Mouse (Mus musculus) ovary, adult 18-20 months (tissue): Measurements from ENCODE around the gene Nr1i3.
"Not testable (repeated sequence)": the region's sequence is repeated elsewhere in the genome, so short reads cannot be mapped to it uniquely, and the experiment has no call there.

Experiments used
- DNase-seq: peaks from one replicate; pipeline ENCODE4 v3.0.0; 2022; ENCODE audit warnings: low spot score, mixed read lengths

Nr1i3 gene

DNA sequence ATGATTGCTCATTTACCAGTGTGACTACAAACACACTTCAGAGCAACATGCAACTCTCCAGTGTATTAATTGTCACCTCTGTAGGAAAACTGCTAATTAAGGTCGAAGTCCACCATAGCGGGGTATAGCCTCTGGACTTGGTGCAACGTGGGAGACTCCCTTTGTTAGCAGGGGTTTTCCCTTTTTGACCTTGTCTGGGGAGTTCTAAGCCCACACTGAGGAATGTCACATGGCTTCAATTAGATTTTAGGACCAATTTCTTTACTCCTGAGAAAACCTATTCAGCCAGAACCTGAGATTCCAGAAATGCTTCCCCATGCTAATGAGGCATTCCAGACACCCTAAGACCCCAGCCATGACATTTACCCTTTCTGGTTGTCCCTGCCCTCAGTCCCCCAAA lies 16.4 kb downstream of the Nr1i3 start:
- DNase-seq = no peak

DNA sequence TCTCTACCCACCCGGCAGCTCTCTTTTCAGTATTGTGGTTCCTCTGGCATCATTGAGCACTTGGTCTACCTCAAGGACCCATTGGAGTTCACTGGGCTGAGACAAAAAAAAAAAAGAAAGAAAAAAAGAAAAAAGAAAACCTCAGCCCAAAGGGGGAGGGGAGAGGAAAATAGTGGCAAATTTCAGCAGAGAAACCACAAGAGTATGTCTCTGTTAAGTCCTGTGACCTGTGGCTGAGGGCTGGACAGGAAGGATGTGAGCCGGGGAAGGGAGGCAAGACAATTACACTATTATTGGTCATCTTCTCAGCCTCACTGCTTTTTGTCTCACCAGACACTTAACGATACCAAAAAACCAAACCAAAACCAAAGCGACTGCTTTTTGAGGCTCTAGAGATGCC lies 18.1 kb downstream of the Nr1i3 start:
- DNase-seq = no peak

DNA sequence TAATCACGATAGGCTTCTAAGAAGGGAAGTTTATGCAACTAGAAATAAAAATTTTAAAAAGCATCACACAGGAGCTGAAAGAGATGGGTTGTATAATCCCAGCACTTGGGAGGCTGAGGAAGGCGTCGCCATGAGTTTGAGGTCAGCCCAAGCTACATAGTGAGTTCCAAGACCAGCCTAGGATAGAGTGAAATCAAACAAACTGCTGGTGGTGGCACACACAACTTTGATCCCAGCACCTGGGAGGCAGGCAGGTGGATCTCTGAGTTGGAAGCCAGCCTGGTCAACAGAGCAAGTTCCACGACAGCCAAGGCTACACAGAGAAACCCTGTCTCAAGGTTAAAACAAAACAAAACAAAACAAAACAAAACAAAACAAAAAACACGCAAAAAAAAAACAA lies 18.6 kb downstream of the Nr1i3 start:
- DNase-seq = no peak

DNA sequence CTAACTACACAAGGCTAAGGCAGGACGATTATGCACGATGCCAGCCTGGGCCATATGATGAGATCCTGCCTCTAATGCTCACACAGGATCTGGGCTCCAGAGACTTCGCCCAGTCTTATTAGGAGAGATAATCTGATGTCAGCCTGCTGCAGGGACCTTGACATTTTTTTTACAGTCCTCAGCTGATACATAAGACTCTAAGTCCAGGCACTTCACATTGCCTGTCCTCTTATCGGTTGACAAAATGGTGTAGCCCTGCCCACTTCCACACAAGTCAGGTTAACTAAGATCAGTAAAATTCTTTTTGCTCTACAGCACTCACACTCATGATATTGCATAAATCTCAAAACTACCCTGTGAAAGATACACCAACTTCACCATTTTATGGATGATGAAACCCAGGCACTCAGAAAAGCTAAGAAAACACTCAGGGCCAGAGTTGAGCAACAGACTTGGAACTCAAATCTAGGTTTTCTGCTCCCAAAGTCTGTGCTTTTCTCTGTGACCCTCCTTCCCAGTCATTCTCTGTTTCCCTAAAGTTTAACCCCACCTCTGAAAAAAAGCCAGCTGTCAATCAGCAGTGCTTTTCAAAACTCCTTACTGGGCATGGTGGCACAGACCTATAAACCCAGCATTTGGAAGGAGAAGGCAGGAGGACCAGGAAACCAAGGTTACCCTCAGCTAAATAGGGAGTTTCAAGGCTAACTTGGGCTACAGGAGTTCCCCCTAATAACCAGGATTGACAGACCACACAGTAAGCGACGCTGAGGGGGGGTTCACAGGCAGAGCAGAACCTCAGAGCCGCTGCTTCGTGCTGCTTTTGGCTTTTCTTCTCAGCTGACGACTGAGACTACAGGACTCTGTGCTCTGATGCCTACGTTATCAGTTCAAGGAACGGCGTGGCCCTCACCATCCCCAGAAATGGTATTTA lies 19.3 kb downstream of the Nr1i3 start:
- no peak for DNase-seq

DNA sequence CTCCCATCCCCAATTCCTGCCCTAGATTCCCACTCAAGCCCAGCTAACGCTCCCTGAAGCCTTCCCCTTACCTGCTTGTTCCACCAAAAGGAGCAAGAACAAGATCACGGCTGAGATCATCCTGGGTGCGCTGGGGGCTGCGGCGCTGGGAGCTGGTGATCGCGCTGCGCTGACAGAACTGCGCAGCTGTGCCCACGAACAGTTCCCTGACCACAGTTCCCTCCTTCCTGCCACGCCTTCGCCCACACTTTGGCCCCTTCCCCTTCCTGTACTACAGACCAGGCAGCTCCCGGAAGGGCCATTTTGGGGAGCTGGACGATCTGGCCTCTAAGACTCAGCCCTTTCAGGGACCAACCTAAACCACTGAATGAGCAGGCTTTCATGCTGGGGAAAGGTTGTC lies 20.4 kb downstream of the Nr1i3 start, which contains the start of gene Fcer1g:
Fcer1g (minus strand) TSS at position 240 of the 400 bp plus-strand sequence.
- DNase-seq = no peak

DNA sequence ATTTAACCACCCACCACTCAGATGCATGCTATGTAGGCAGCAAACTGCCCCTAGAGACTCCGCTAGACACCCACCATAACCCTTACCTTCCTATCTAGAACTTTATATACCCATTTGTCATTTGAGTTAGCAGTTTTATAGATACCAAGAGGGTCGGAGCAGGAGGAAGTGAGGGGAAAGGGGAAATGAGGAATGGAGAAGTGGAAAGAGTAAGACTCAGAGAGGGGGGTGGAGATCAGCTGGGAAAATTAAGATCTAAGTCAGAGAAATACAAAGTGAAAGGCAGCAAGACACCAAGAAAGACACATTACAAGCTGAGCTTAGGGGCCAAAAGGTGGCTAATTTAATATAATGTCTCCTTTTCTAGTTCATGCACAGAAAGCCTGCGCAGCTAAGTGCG lies 20.8 kb downstream of the Nr1i3 start:
- no peak for DNase-seq

DNA sequence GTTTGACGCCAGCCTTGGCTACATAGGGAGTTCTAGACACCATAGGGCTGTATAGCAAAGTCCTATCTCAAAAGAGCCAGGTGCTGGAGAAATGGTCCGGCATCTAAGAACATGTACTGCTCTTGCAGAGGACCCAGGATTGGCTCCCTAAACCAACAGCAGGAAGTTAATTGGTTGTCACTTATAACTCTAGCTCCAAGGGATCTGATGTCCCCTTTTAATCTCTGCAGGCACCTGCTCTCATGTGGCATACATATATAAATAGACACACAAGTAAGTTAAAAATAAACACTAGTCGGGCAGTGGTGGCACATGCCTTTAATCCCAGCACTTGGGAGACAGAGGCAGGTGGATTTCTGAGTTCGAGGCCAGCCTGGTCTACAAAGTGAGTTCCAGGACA lies 22.0 kb downstream of the Nr1i3 start:
- DNase-seq = no peak

DNA sequence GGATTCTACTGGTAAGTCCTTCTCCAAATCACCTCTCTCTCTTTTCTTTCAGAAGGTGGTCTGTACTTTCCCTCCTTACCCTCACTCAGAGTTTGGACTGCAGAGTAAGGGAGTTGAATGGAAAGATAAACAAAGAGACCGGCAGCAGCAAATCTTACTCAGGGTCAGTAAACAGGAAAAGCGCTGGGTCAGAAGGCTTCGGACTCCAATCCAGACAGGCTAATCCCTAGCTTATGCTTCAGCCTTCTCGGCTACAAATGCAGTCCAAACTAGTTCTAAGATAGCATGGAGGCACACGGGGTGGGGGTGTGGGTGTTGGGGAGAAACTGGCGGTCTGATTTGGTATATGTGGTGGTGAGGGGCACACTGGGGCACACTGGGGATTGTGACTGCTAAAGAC lies 23.7 kb downstream of the Nr1i3 start:
- DNase-seq = no peak

DNA sequence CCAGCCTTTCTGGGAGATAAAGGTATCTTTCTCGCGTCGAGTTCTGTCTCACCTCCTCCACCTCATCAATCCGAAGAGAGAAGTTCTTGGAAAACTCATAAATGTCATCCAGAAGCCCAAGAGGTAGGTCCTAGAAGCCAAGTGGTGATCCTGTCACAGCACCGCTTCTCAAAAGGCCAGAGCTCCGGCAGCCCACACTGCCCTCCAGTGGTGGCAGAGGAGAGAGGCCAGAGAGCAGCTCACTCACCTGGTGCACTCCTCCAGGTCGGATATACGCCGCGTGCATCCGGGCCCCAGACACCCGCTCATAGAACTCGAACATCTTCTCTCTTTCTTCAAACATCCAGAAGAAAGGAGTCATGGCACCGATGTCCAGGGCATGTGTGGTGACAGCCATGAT lies 24.7 kb downstream of the Nr1i3 start:
- DNase-seq = no peak

DNA sequence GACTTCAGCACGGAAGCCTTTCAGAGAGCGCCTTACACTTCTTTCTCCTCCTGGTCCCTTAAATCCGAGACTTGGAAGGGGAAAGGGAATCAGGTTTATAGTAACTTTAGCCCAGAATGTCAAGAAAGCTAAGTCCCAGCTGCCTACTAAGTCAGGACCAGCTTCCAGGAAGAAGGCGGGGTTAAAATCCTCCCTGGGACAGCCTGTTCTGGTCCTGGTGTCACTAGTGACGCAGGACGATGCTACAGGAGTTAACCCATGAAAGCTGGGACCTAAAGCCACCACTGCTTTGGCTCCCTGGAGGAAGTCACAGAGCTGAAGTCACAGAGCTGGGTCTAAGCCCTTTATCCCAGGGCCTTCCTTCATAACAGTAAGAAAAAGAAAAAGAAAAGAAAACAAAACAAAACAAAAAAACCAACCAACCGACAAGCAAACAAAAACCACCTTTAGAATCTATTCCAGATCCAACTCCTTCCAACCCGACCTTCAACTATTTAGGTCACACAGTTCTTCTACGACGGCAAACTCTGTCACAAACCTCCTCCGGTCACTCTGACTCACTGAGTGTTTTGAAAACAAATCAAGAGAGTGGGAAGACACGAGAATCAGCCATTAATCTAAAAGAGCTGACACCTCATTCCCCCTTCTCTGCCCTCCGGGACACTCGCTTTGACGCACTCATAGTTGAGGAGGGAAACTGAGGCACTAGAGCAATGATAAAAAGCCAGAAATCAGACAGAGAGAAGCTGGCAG lies 26.4 kb downstream of the Nr1i3 start:
- no peak for DNase-seq

DNA sequence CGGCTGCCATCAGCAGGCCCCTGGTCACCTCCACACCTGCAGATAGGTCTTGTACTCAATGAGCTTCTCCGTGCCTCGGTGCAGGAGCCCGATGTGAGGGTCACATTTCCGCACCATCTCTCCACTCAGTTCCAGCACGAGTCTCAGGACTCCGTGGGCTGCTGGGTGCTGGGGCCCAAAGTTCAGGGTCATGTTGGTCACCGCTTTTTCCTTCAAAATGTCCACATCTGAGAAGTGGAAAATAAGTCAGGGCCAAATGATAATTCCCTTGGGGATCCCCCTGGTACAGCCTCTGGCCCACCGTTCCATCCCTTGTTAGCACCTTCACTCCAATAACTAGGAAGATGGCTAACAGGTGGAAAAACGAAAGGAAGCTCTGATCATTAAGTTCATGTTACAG lies 27.1 kb downstream of the Nr1i3 start:
- no peak for DNase-seq

DNA sequence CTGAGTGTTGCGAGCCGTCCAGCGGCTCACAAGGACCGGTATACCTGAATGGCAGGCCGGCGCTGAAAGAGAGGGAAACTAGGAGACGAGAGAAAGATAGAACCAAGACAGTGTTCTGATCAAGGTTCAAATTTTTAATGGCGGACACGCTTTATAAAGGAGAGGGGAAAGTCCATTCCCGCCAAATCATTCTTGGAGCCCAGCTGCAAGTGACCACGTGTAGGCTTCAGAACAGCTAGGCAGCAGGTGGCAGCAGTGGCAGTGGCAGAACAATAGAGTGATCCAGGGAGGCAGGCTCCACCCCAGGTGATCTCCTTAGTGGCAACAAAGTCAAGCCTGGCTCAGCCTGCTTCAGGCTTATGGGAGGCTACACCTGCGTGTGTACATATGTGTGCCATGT lies 28.2 kb downstream of the Nr1i3 start:
- DNase-seq = not testable (repeated sequence)

DNA sequence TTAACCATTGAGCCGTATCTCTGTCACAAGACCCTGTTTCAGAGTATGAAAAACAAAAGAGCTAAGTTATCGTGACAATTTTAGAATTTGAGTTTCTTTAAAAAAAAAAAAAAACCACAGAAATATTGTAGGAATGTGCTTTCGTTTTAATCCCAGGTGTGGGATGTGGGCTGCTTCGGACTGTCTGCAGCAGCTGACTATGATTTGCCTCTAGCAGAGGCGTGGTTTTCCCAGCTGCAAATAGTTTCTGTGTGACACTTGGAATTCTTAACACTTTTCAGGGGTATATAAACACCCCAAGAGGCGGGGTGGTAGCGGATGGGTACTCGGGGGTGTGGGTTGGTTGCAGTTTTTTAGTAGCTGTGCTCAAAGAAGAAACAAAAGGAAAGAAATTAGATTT lies 31.6 kb downstream of the Nr1i3 start:
- no peak for DNase-seq

DNA sequence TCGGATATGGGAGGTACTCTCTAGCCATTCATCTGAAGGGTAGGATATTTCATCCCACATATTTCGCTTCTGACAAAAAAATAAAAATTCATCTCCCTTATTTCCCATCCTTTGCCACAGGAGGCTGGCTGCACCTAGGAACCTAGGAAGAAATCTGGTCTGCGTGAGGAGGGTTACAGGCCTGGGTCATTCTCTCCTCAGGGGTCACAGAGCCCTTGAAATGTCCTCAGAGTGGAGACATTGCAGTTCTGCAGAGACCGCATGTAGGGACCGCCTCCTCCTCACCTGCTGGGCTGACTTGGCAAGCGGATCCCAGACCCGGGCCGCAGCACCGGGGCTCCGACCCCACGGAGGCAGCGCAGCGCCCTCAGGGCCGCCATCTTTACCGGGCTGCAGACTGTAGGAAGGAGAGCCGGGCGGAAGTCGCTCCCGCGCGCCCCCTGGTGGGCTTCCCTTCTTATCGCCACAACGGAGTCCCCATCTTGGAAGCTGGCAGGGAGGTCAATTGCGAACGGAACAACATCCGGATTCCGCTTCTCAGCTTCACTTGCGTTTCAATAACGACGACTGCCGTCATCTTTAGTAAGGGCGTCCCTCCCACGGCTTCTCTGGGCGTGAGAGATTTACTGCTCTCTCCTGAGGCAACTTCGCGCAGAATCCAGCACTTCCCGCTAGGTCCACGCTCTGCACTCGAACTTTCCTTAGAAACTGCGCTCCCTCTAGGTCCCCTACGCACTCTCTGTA lies 33.1 kb downstream of the Nr1i3 start:
- peak; percentile 96 for DNase-seq

DNA sequence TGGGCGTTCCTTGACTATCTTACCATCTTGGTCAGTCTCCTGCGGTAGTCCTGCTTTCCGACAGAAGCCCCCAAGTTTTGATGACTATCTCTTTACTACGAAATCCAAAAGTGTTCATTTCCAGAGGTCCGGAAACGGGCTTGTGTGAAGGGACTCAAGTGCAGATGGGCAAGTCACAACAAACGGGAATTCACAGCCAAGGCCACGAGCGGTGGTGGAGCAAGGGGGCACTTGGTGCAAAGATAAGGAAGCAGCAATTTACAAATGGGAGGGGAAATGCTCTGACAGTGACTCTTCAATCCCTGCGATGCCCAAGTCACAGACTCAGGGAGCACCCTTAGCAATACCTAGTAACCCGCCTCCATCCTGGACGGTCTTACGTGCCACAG lies 33.7 kb downstream of the Nr1i3 start:
- DNase-seq = no peak

DNA sequence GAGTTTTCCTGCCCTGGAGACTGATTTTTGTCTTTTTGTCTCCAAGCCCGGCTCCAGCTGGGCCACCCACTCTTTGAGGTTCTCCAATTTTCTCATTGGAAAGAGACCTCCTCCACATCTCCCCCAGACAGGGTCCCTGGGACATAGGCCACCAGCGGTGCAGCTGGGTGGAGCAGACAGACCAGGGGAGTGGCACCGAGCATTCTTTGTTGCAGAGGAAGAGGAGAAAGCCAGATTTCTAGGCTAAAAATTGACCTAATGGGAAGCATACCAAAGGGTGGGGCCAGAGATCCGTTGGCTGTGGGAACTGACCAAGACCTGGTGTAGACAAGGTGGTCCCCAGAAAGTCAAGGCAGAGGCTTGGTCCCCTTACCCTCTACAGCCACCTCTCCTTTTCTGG lies 34.1 kb downstream of the Nr1i3 start:
- no peak for DNase-seq

DNA sequence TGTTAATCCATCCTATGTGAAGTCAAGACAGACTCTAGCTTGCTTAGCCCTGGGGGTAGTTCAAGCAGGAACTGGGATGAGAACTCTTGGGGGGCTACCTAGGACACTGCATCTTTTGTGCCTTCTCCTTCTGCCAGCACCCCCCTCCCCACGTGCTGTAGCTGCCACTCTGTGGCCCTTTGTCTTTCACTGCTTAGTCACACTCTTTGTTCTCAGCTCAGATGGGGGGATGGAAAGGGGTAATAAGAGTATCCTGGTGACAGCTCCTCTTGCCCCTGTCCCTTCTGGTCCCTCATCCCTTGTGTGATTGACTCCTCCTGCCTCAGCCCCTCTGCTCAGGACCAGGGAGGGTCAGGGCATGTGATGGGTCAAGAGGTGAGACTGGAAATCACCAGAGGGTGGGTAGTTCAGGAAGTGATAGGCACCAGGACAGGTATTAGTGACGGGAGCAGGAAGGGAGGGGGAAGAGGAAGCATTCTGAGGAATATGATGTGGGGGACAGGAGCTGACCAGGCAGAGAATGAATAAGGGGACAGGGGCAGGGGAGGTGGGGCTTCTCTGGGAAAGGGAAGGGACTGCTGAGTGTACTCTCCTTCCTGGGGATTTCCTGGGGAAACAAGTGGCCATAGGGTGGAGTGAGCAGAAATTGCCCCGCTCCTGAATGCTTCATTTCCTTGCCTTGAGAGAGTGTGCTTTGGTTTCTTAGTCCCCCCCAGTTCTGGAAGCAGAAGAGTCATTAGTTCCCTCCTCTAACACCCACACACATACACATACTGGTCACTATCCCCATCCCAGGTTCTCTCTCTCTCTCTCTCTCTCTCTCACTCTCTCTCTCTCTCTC lies 34.8 kb downstream of the Nr1i3 start:
- DNase-seq = no peak

DNA sequence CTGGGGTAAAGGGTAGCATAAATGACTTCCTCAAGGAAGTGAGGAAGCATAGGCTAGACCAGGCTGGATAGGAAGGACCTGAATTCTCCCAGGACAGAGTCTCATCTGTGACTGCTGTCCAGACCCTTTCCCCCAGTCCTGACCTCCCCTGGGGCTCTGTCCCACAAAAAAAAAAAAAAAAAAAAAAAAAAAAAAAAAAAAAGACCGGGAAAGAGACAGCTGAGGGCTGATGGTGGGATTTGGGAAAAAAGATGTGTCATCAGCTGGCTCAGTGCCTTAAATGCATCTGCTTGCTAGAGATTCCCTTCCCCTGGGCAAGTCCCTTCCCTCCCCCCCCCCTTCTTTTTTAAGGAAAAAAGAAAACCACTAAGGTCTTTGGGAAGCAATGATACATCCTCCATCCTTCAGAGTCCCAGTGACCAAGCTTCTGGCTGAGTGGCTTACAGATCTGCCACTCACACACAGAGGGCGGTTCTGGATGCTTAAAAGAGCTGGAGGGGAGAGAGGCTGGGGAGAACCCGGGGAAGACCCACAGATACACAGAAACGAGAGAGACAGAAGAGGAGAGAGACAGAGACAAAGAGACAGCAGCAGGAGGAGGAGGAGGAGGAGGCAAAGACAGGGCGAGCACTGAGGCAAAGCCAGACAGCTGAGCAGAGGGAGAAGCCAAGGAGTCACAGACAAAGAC lies 36.3 kb downstream of the Nr1i3 start, which contains the start of gene Adamts4:
Adamts4 (plus strand) TSS at position 509 of the 688 bp plus-strand sequence.
- DNase-seq = no peak

DNA sequence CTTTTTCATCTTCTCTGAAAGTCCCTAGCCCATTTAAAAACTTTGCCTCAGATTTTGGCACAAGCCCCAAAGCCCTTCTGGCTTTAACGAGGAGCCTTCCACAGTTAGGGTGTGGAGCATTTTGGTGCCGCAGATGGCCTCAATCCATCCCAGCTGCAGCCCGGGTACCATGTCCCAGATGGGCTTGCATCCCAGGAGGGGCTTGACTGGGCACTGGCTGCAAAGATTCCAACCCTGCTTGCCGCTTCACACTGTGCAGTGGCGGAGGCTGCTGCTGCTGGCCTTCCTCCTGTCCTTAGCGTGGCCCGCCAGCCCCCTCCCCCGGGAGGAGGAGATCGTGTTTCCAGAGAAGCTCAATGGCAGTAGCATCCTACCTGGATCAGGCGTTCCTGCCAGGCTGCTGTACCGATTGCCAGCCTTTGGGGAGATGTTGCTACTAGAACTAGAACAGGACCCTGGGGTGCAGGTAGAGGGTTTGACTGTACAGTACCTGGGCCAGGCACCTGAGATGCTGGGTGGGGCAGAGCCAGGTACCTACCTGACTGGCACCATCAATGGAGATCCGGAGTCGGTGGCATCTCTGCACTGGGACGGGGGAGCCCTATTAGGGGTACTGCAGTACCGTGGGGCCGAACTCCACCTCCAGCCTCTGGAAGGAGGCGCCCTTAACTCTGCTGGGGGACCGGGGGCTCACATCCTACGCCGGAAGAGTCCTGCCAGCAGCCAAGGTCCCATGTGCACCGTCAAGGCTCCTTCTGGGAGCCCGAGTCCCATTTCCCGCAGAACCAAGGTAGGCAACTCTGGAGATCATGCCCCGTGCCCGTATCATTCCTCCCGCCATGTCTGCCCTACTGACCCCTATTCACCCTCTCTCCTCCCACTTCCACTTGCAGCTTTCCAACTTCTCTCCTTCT lies 37.2 kb downstream of the Nr1i3 start, which contains the start of gene Ndufs2:
Ndufs2 (minus strand) TSS at position 709 of the 914 bp plus-strand sequence.
- no peak for DNase-seq
